Mouse (Mus musculus): ENCODE results near the gene Apoc3.
A peak's percentile ranks its signal among the peaks of the same experiment; 100 is the strongest.

The Apoc3 gene

DNA sequence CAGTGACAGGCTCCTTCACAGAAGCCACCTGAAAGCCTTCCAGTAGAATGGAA lies at the start of gene Apoc3:
Gene Apoc3, minus strand, starts transcription at position 41 of the 53 bp plus-strand sequence.
- DNase-seq (ENCODE audit: low spot score in 2 of 2) = no peak

DNA sequence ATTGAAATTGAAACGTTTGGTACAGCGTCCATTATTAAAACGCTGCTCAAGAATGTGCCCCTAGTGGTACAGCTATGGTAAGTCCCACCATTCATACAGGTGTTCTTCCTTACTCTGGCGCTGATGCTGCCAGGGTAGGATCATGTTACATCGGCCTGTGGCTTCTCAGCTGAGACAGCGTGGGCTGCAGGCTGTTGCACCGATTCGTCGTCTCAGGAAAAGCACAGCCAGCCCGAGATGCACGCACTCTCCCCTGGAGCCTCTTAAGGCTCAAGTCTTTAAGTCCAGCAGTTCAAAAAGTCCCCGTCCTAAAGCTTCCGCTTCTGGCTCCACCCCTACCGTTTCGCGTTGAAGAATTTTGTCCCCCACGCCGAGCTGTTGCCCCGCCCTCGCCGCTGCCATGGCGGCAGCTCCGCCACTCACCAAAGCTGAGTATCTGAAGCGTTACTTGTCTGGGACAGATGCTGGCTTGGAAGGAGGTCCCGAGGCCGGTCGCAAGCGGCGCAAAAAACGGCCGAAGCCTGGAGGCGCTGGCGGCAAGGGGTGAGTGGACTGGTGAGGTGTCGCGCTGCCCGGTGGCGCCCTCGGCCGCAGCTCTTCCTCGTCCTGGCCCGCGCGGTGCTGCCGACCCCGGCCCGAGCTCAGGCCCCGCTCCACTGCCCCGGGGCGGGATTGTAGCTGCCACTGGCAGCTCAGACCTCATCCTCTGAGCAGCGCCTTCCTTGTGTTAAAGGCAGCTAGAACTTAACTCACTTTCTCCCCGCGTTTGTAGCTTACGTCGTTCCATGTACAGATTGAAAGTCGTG lies 47.4 kb upstream of the Apoc3 start, which contains the start of gene Bud13:
Gene Bud13, plus strand, starts transcription at position 378 of the 806 bp plus-strand sequence.
- DNase-seq (ENCODE audit: low spot score in 2 of 2) = peak; percentile 92 to 94

DNA sequence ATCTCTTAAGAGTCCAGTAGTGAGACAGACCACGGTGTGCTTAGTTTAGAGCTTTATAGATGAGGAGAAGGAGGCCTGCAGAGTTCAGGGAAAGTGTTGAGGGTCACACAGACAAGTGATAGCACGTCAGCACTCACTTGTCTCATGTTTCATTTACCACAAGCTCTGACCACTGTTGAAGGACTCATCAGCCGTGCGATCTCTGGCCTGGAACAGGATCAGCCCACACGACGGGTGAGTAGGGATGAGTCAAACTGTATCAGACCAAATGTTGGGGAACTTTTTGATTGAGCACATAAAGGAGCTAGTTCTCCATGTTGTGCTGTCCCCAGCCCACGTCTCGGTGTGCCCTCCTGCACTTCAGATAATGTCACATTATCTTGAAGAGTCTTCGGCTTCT lies 39.1 kb upstream of the Apoc3 start:
- DNase-seq (ENCODE audit: low spot score in 2 of 2) = no peak

DNA sequence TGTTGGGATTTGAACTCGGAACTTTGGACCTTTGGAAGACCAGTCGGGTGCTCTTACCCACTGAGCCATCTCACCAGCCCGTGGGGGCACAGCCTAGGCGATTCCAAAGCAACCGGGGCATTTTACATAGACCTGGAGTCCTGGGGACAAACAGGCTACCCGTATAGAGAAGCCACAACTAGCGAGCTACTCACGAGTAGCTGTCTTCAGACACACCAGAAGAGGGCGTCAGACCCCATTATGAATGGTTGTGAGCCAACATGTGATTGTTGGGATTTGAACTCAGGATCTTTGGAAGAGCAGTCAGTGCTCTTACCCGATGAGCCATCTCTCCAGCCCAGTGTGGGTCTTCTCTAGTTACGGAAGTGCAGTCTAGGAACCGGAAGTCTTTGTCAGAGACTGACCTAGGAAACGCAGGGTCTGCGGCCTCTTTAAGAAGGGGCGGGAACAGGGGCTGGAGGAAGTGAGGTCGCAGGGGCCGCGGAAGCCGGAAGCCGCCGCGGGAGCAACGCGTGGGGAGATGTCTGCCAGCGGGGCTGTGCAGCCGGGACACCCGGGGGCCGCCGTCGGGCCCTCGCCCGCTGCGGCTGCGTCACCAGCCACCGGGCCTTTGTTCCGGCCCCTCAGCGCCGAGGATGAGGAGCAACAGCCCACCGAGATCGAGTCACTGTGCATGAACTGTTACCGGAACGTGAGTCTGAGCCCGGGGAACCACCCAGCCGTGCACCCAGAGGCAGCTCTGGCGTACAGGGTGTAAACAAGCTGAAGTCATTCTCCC lies 37.4 kb upstream of the Apoc3 start, which contains the start of gene Zpr1:
Gene Zpr1, plus strand, starts transcription at position 388 of the 778 bp plus-strand sequence.
- DNase-seq (ENCODE audit: low spot score in 2 of 2) = peak; percentile 79 to 90

DNA sequence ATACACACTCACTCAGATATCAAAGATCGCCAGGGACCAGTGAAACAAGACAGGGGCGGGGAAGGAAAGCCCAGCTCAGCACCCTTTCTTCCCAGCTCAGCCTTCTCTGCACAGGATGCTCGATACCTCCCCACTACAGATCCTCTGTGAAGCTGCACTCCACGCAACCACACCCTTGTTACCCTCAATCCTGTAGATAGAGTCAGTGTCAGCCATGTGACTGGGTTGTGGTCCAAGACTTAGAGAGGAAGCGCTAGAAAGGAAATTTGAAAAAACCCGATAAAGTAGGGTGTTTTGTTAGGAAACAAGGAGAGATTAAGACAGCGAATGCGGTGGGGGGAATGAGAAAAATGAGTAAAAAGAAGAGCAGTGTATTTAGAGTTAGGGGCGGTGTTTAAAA lies 36.6 kb upstream of the Apoc3 start:
- DNase-seq (ENCODE audit: low spot score in 2 of 2) = no peak

DNA sequence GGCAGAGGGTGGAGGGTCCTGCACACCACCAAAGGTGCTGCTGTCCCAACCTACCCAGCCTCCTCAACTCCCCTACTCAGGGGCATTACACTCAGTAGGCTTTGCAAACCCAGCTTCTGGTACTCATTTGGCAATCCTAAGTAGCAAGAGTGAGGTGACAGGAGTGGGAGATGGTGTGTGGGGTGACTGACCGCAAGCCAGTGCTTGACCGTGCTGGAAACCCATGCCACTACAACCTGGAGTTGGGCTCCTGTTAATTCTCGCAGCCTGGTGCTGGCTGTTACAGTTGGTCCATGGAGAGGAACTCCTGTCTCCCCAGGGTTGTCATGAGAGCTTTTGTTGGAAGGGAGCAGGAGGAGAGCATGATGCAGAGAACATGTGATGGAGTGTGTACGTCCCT lies 35.3 kb upstream of the Apoc3 start:
- DNase-seq (ENCODE audit: low spot score in 2 of 2) = no peak

DNA sequence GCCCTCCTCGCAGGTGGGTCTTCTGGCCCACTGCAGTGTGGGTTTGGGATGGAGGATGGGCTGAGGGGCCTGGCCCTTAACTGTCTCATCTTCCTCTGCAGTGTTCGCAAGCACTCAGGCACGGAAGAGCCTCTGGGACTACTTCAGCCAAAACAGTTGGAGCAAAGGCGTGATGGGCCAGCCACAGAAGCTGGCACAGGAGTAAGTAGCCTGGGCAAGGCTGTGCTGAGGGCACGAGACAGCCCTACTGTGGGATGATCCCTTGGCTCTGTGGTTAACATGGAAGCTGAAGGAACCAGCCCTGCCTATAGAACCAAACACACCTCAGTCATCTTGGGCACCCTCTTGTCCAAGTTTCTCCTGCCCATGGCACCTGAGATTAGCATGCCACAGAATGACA lies 33.7 kb upstream of the Apoc3 start:
- no peak for DNase-seq (ENCODE audit: low spot score in 2 of 2)

DNA sequence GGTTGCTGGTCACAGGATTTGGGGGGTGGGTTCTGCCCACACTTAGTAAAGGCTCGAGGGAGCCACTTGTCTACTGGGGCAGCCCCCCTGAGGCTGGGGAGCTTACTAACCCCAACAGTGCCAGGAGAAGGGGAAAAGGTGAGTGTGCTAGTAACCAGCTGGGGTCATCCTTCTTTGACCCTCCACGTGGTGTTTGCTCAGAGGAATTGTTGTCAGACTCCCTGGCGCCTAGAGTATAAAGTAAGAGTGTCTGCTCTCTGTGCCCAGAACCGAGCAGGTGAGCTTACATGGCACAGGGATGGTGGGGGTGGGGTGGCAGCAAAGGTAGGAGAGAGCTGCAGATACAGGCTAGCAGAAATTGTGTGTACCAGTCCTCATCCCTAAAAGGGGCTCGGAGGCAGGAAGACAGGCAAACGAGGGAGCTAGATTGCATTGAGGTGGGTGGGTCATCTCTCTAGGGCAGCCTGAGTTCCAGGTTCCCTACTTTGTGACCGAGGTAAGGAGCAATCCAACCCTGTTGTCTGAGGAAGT lies 33.0 kb upstream of the Apoc3 start, which contains the start of gene Apoa5:
Gene Apoa5, plus strand, starts transcription at position 291 of the 531 bp plus-strand sequence.
- DNase-seq (ENCODE audit: low spot score in 2 of 2) = no peak

DNA sequence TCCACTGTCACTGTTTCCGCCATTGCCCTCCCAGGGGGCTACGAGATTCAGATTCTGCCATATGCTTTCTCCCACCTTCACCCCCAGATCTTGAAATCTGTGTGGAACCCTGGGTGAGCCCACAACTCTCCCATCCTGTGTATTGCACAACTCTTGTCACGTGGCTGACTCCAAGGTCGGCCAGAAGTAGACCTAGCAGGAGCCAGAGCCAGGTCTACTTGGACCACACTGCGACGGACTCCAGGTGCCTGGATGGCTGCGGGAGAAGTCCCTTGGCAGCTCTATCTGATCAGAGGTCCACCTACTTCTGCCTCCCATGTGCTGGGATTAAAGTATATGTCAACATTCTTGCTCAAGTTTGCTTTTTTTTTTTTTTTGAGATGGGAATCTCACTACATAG lies 25.7 kb upstream of the Apoc3 start:
- no peak for DNase-seq (ENCODE audit: low spot score in 2 of 2)

DNA sequence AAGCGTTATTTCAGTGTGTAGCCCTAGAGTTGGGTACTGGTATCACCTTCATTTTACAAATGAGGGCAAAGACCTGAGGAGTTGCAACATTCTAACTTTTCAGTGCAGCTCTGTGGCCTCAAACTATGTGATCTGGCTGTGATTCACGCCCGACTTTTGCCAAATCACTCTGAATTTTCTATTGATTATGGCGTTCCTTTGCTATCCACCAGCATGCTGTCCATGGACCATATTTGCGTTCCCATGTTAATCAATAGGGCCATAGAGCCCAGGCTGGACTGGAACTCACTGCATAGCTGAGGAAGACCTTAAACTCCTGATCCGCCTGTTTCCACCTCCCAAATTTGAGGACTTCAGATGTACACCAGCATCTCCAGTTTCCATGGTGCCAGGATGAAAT lies 23.7 kb upstream of the Apoc3 start:
- DNase-seq (ENCODE audit: low spot score in 2 of 2) = no peak

DNA sequence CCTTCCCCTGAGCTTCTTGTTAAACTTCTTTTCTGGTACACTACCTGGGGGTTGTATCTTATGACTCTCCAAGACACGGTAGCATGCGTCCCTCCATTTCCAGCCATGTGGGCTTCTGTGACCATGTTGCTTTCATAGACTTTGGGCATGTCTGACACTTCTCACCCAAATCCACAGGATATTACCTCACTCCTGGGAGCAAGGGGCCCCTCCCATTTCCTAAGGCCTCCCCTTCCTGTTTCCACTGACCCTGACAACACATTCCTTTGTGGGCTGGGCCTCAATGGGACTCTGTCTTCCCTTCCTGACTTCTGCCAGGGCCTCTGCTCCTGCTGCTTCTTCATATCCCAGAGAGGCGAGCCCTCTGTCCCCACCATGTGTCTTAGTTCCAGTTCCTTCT lies 22.1 kb upstream of the Apoc3 start:
- DNase-seq (ENCODE audit: low spot score in 2 of 2) = no peak

DNA sequence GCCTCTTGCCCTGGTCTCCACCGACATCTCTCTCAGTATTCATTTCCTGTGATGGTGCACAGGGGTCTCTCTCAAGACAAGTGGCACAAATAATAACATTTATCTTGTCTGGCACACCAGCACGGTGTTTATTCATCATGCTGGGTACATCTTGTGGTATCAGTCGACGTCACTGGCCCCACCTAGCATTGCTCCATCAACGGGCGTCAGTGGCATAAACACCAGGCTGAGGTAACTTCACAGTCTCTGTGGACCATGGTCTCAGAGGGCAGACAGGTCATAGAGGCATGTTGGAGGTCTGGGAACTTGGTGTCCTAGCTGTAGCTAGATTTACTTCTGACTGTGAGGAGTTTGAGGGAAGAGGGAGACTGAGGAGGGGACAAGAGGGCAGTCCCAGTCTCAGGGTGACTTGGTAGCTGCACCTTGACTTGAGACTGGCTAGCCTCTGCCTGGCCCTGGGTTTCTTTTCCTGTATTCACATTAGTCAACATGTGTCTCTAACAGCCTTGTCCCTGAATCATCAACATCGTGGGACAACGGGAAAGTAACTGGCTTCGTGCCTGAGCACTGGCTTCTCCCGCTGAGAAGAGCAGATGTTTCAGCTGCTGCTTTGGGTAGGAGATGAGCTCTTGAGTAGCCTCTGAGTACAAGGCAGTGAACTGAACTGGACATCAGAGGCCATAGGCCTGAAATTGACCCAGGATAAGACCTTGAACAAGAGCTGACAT lies 21.4 kb upstream of the Apoc3 start:
- no peak for DNase-seq (ENCODE audit: low spot score in 2 of 2)

DNA sequence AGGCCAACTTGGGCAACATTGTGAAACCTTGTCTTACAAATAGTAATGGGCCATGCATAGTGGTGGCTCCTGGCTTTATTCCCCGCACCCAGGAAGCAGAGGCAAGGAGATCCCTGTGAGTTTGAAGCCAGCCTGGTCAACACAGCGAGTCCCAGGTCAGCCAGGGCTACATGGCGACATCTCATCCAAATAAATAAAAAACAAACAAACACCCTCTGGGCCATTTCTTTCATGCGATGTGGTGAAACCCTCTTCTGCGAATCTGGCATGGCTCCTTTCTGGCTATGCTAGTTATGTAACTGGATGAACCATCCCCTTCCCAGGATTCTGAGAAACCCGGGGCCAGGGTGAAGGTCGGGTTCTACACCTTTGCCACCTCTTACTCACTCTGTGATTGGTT lies 20.7 kb upstream of the Apoc3 start:
- no peak for DNase-seq (ENCODE audit: low spot score in 2 of 2)

DNA sequence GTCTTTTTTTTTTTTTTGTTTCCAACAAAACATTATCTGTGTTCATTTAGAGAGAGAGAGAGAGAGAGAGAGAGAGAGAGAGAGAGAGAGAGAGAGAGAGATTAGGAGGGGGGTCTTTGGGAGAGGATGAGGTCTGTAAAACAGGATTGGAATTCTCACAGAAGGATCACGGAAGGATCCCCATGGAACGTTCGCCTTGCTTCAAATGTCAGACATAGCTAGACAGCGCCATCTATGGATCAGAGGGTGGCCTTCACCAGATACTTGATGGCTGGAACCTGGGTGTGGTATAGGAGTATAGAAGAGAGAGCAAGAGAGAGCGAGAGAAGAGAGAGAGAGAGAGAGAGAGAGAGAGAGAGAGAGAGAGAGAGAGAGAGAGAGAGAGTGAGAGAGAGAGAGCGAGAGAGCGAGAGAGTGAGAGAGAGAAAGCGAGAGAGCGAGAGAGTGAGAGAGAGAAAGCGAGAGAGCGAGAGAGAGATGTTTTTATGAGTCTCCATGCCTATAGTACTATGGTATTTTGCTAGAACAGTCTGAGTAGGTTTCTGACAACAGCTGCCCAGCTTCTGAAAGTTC lies 11.4 kb upstream of the Apoc3 start:
- peak; percentile 44 to 46 for DNase-seq (ENCODE audit: low spot score in 2 of 2)

DNA sequence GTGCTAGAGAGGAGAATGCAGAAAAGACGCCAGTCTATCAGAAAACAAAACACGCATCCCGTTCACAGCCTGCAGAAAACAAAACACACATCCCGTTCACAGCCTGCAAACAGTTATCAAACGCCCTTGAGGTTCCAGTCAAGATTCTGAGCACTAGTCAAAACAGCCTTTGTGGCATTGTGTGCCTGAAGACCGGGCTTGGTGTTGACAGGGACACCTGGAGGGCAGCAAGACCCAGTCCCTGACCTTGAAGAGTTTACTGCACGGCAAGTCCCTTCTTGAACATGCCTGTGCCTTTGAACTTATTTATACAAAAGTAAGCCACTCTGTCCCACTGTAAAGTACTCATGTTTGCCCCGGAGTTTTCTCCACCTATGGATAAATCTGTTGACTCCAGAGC lies 8.1 kb upstream of the Apoc3 start:
- DNase-seq (ENCODE audit: low spot score in 2 of 2) = no peak

DNA sequence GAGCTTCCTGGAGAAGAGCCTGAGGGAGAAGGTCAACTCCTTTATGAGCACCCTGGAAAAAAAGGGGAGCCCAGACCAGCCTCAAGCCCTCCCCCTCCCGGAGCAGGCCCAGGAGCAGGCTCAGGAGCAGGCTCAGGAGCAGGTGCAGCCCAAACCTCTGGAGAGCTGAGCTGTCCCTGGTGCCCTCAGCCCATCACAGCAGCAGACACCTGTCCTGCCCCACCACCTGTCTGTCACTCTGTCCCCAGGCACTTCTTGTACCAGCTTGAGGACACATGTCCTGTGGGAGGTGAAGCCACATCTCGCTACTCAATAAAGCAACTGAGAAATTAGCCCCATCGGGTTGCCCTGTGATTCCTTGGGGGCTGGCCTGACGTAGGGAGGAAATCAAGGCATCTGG lies 7.7 kb upstream of the Apoc3 start:
- no peak for DNase-seq (ENCODE audit: low spot score in 2 of 2)

DNA sequence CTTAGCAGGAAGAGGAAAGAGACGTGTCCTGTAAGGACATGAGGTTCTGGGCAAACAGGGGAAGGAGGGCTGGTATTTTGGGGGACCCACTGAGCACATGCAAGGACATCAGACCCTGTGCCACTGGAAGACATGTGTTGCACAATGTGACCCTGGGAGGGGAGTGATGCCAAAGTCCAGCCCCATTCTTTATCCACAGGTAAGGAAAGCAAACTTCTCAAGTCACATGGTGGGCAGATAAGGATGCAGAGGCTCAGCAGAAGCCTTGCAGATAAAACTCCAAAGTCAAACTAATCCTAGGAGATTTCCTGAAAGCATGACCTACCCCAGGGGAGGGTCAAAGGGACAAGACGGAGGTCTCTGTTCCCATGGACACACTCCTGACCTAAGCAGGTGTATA lies 6.4 kb upstream of the Apoc3 start:
- DNase-seq (ENCODE audit: low spot score in 2 of 2) = no peak

DNA sequence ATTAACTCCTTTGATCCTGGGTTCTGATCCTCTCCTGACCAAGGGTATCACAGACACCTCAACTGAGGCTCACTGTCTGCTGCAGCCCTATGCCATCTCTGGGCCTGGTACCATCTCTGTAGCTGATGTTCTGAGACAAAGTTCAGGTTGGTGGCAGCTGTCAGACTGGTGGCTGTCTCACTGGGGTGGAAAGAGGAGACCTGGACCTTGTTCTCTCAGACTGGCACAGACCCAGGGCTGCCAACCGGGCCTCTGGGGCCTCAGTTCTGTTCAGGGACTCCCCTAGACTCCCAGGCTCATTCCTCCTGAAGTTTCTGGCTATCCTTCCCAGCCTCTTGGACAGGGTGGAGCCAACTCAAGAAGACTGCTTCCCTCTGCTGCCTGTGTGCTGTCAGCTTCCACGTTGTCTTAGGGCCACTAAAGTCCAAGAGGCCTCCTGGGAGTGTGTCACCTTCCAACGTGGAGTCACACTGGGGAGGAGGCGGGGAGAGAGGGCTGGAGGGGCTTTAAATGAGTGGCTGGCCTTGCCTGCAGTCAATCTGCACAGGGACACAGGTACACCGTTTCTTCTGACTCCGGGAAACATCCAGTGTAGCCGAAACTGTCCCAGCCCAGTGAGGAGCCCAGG lies 5.2 kb upstream of the Apoc3 start, which contains the start of gene Apoa4:
Gene Apoa4, plus strand, starts transcription at position 171 of the 628 bp plus-strand sequence.
- DNase-seq (ENCODE audit: low spot score in 2 of 2) = no peak

DNA sequence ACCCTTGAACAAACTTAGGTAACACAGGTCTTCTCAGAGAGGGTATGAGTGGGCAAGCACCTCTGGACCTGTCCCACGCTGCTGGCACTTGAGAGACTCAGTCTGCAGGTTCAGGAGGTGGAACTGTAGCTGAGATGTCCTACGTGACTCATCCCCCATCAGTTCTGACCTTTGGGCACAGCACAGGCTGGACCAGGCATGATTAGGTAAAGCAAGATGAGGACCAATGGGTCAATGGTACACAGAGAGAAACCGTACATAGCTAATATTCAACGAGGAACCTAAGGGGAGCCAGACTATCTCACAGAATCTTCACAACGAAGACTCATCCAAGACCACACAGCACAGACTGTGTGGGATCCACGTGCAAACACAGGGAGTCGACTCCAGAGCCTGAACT lies 3.4 kb upstream of the Apoc3 start:
- no peak for DNase-seq (ENCODE audit: low spot score in 2 of 2)

DNA sequence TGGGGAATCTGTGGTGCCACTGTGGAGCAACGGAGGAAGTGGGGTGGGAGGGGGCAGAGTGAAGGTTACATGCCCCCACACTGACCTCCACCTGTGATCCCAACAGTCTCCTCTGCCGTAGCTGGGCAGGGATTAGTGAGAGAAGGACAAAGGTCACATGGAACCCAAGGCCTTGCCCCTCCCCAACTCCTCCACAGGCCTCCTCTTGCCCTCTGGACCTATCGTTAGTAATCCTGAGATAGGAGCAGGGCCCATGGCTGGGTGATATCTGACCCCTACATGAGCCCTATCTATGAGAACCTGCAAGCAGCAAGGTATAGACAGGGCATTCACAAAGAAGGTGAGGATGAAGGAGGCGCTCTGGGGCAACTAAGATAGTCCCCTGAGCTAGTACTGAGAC lies 213 bp upstream of the Apoc3 start:
- DNase-seq (ENCODE audit: low spot score in 2 of 2) = no peak

DNA sequence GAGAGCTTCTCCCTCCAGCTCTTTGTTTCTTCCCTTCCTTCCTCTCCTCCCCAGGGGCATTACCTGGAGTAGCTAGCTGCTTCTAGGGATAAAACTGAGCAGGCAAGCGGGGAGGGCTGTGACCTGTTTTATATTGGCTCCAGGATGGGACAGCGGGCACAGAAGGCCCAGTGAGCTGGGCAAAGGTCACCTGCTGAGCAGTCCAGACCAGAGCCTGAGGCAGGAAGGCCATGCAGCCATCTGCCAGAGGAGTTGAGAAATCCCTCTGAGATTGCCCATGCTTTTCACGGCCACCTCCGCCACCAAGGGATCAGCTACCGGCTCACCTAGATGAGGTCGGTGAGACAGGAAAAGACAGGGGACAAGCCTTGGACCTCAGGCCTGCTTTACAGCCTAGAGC lies 240 bp downstream of the Apoc3 start:
- DNase-seq (ENCODE audit: low spot score in 2 of 2) = no peak

DNA sequence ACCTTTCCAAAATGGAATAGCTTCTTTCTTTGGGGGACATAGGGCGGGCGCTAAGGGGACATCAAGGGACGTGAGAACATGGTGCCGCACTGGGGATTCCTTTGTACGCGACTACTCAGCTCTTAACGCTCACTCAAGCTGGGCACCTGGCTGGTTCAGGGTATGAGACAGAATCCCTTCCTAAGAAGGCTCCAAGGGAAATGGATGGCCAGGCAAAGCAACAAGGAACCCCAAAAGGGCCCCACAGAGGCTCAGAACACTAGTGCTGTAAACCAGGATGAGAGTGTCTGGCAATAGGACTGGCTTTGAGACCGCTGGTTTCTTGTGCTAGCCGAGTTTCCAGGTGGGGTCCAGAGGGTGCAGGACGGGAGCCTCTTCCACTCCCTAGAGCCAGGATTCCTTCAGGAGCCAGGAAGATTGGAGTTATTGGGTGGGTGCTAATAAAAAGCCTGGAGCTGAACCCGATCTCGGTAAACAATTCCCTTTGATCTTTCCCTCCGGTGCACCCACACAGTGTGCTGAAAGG lies 4.9 kb downstream of the Apoc3 start:
- DNase-seq (ENCODE audit: low spot score in 2 of 2) = no peak

Measured in urinary bladder, postnatal 36 days (tissue).